Mouse (Mus musculus) myocyte (in vitro differentiated cells): Measurements from ENCODE around the gene Ptch2.

Experiments used
- CEBPB ChIP-seq: IDR thresholded peaks from 2 replicates; pipeline ENCODE4 v1.6.1; 2011; ENCODE audit warnings: mild to moderate bottlenecking, moderate library complexity; ENCODE audit not compliant: poor library complexity, insufficient read depth, severe bottlenecking
- POLR2A ChIP-seq: IDR thresholded peaks from one replicate; pipeline ENCODE4 v1.6.1; 2011; ENCODE audit warnings: low read depth, mild to moderate bottlenecking, control low read depth, moderate library complexity; ENCODE audit not compliant: insufficient read length

DNA sequence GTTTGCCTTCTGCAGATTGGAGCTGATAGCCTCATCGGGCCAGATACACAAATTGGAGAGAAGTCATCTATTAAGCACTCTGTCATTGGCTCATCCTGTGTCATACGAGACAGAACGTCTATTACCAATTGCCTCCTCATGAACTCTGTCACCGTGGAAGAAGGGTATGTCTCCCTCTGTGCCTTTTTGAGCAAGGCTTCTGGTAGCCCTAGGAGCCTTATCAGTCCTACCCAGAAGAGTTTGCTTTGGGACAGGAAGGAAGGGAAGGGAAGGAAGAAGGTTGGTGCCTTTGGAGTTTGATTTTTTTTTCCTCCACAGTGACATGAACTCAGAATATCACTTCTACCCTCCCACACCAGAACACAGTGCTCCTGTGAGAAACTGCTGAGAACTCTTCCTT, 25.3 kb upstream of the Ptch2 start:
- no peak for TF ChIP-seq POLR2A
- no peak for TF ChIP-seq CEBPB
